Mouse (Mus musculus) inflammation-experienced regulatory T-cells, adult 16 weeks (primary cell): ENCODE results near the gene Tbc1d12. TPM values are rescaled to one million over a fixed set of nuclear protein-coding genes. Genes with fewer than 3 reads are reported as not detected.

Experiments used
- polyA plus RNA-seq: library from polyadenylated mRNA; unstranded; fragments of 100-300 nt; shearing (Covaris generic); gene quantifications from one replicate; pipeline ENCODE4 v1.2.1, GENCODE M21; 2017

Gene Tbc1d12
- 0.69 TPM for polyA plus RNA-seq

GRCm38 (mm10) chr19:38836438-38837170 lies at the start of gene Tbc1d12:
Gene Tbc1d12, plus strand, starts transcription at chr19:38836579.

GRCm38 (mm10) chr19:38818766-38819426 lies 17.5 kb upstream of the Tbc1d12 start, which contains the start of gene Noc3l:
Gene Noc3l, minus strand, starts transcription at chr19:38819237.

GRCm38 (mm10) chr19:38930788-38931565 lies 94.6 kb downstream of the Tbc1d12 start, which contains the start of gene Hells:
Gene Hells, plus strand, starts transcription at chr19:38930915.

Other genes with a start within 250 kb of the Tbc1d12 start
- gene Noc3l, start 17.3 kb upstream of the Tbc1d12 start, polyA plus RNA-seq: 14.5 TPM
- 20.1 TPM for gene Hells, start 94.3 kb downstream of the Tbc1d12 start, polyA plus RNA-seq
- not detected for gene Cyp2c55, start 170.4 kb downstream of the Tbc1d12 start, polyA plus RNA-seq
- gene Cyp2c65, start 224.4 kb downstream of the Tbc1d12 start, polyA plus RNA-seq: not detected